In the genomic region with DNA sequence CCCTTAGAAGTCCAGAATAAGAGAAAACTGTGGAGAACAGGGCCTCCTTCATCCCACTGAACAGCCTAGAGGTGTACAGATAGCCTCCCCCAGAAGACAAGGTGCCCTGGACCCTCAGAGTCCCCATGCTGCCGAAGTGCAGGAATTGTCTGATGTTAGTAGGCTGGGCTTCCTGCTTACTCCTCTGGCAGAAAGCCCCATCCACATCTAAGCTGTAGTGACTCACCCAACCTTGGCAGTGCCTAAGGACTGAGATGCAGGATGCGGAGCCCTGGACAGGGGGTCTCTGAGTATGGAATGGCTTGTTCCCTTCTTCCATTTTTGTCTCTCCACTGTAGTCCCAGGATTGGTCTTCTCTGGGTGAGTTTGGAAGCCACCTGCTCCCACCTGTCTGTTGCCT, we compare ENCODE assay signal across 13 mouse cellular contexts.
DNase-seq lines count a peak whose midpoint lies in the region; ATAC-seq and TF ChIP-seq lines count a peak whose summit lies in the region.
"Had no signal": no experiment of that assay in that cellular context is flagged by ENCODE, and none has a peak within 500 bp of the region (broad histone marks: within the 10 kb centered on the region; RNA-seq: fewer than 3 reads in every experiment).

No protein-coding gene starts in this region.

- no peak overlapping the region for H3K4me2 ChIP-seq in lung, postnatal 0 days (replicated peaks; ENCODE audit: low read depth, low read length)
- H3K4me2 ChIP-seq: forebrain, embryonic 12.5 days had no signal

- H3K4me1 ChIP-seq in lung, postnatal 0 days (ENCODE audit: insufficient read depth, low read depth, low read length) = no peaks in the 10 kb centered on the region

- peak; percentile 21; the same call in 1 of the 2 replicates for ATAC-seq in lung, postnatal 0 days

- no peaks in the 10 kb centered on the region for H3K36me3 ChIP-seq in lung, postnatal 0 days (ENCODE audit: insufficient read depth, low read length)
- H3K36me3 ChIP-seq: forebrain, embryonic 12.5 days; heart, embryonic 10.5 days; hindbrain, embryonic 10.5 days; limb, embryonic 10.5 days; midbrain, embryonic 10.5 days had no signal

- no peak overlapping the region for H3K4me3 ChIP-seq in lung, postnatal 0 days (ENCODE audit: low read depth, low read length)
- H3K4me3 ChIP-seq: forebrain, embryonic 12.5 days; heart, embryonic 10.5 days; hindbrain, embryonic 10.5 days; left cerebral cortex, adult 2 months; limb, embryonic 10.5 days; midbrain, embryonic 10.5 days had no signal

- no peak overlapping the region for H3K27ac ChIP-seq in lung, postnatal 0 days (ENCODE audit: low read length)
- H3K27ac ChIP-seq: forebrain, embryonic 12.5 days; heart, embryonic 10.5 days; hindbrain, embryonic 10.5 days; left cerebral cortex, adult 2 months; limb, embryonic 10.5 days; midbrain, embryonic 10.5 days had no signal

- no peak for DNase-seq in lung, postnatal 0 days (ENCODE audit: low spot score)
- DNase-seq in lung, postnatal 25 days (ENCODE audit: low spot score) = no peak
- DNase-seq in NIH3T3 (ENCODE audit: low read depth) = peak; percentile 81
- peak; percentile 14 for DNase-seq in c-Kit-positive CD71-positive TER-119-negative erythroid progenitor cells, embryonic 14.5 days (ENCODE audit: low read depth)
- DNase-seq in gastrocnemius, postnatal 4 days (ENCODE audit: low spot score in 2 of 2) = no peak
- no peak for DNase-seq in ovary, adult 18-20 months (ENCODE audit: low spot score)
- DNase-seq in lung, postnatal 14 days = no peak

- WGBS in lung, postnatal 0 days = 58% methylated on average over 2 of the region's 2 CpGs

- no peaks in the 10 kb centered on the region for H3K27me3 ChIP-seq in lung, postnatal 0 days (replicated peaks; ENCODE audit: insufficient read depth, low read length)

- no peak for TF ChIP-seq EP300 in lung, postnatal 0 days (IDR thresholded peaks at IDR 0.05)

- H3K9ac ChIP-seq in lung, postnatal 0 days (replicated peaks; ENCODE audit: low read depth) = no peak overlapping the region
- H3K9ac ChIP-seq: forebrain, embryonic 12.5 days had no signal

- no peaks in the 10 kb centered on the region for H3K9me3 ChIP-seq in lung, postnatal 0 days (ENCODE audit: low read length)
- H3K9me3 ChIP-seq: forebrain, embryonic 12.5 days; heart, embryonic 10.5 days; hindbrain, embryonic 10.5 days; limb, embryonic 10.5 days; midbrain, embryonic 10.5 days had no signal

- no peak for TF ChIP-seq CTCF in lung, postnatal 0 days (IDR thresholded peaks at IDR 0.05)

Comparison
In these comparisons a context has a peak if more than half of its experiments do, and no peak if none do; other contexts are left out.
1. DNase-seq: peak in NIH3T3 (single experiment) and c-Kit-positive CD71-positive TER-119-negative erythroid progenitor cells, embryonic 14.5 days (single experiment); none in lung, postnatal 0 days (single experiment), lung, postnatal 25 days (single experiment), gastrocnemius, postnatal 4 days (0 of 2), ovary, adult 18-20 months (single experiment) and lung, postnatal 14 days (single experiment).